Mouse (Mus musculus): ENCODE measurements at regions not wholly inside any gene's neighbourhood (a gene's known extent, or its start where the extent isn't known, plus 50 kb on each side); places are given as distances from the start of the nearest gene placed in this dataset.

DNA sequence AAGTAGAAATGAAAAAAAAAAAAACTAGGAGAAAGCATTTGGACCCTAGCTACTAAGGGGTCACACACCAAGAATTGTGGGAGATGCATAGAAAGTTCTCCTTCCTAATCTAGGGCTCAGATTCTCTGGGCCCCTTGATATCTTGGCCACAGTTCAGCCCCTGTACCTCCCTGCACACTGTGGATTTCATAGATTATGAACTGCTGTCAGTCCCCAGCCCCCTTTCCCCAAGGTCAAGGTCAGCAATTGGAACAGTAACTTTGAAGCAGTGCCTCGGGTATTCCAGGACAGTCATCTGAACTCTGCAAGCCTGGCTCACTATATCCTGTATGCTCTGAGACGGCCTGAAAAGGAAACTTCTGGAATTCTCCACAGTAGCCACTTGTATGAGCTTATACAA lies 68.9 kb upstream of the Tmtc1 start:
- ChIA-PET POLR2A (no interaction called here), CTCF (no interaction called here)
- DNase-seq (ENCODE audit: low read depth, low spot score) (no peak), ATAC-seq (no peak)
- no peaks in the 10 kb centered on the region for H3K27me3 ChIP-seq
- in situ Hi-C loops (cut with MboI; ENCODE audit: low pct_unique_long_range_greater_than_20kb) = no loop called here
- TF ChIP-seq CTCF (IDR thresholded peaks at IDR 0.05) = no peak

GRCm38 (mm10) chr6:148505325-148505724 lies 61.1 kb upstream of the Tmtc1 start:
- POLR2A ChIA-PET = no interaction called here
- CTCF ChIA-PET = interaction anchor here (0.9 kb wide), 1 partner anchor 22 kb away, joined by 3 read pairs; no protein-coding TSS in a partner anchor
- TF ChIP-seq CTCF (IDR thresholded peaks at IDR 0.05) = no peak
- DNase-seq (ENCODE audit: low read depth, low spot score) = no peak
- no peak for ATAC-seq
- no peaks in the 10 kb centered on the region for H3K27me3 ChIP-seq
- in situ Hi-C loops (cut with MboI; ENCODE audit: low pct_unique_long_range_greater_than_20kb) = no loop called here

- in situ Hi-C loops (cut with MboI; ENCODE audit: low pct_unique_long_range_greater_than_20kb) = no loop called here
- no peak for DNase-seq (ENCODE audit: low read depth, low spot score)
- no peaks in the 10 kb centered on the region for H3K27me3 ChIP-seq
- TF ChIP-seq CTCF (IDR thresholded peaks at IDR 0.05) = no peak
- CTCF ChIA-PET = no interaction called here
- no peak for ATAC-seq
- POLR2A ChIA-PET = interaction anchor here (0.6 kb wide), 1 partner anchor 30 kb away, joined by 5 read pairs; no protein-coding TSS in a partner anchor
Measured at GRCm38 (mm10) chr6:148500251-148501179, 56.3 kb upstream of the Tmtc1 start.

Measured in Patski (cell line).